Mouse (Mus musculus) thymus, postnatal 0 days (tissue): ENCODE measurements at regions not wholly inside any gene's neighbourhood (a gene's known extent, or its start where the extent isn't known, plus 50 kb on each side); places are given as distances from the start of the nearest gene placed in this dataset.

ENCODE experiments used
- DNase-seq: peaks from one replicate; pipeline ENCODE4 v3.0.0-alpha.2; 2015; ENCODE audit warnings: low spot score

DNA sequence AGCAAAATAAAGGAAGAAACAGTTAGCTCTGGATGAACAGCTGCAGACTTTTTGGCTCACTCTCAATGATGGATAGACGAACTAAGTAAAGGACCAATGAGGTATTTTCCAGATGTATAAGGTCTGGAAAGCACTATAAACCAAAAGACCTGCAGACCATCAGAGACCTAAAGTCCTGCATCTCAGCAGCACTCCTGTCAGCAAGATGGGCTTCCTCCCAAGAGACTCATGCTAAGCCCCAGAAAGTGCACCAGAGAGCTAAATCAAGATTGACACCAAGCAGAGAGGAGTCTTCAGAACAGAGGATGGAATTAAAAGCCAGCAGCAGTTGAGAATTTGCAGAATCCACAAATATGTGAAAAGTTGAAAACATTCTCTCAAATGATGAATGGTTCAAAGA lies 425.2 kb upstream of the Kdm8 start:
- DNase-seq = no peak

DNA sequence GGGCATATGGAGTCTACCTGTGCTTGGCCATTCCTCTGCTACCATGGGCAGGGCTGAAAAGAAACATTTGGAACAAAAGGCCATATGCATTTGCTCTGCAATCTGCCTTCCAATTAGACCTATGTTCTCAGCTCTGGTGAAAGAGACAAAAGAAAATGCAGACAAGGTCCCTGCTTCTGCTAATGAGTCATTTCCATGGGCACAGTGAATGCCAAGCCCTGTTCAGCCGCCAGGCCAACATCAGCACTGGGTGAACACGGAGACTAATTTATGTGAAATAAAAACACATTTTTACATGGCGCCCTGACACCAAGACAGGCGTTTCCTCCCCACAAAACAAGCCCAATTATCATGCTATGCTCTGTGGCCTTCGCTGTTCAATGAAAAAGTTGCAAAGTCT lies 419.5 kb upstream of the Kdm8 start:
- no peak for DNase-seq

DNA sequence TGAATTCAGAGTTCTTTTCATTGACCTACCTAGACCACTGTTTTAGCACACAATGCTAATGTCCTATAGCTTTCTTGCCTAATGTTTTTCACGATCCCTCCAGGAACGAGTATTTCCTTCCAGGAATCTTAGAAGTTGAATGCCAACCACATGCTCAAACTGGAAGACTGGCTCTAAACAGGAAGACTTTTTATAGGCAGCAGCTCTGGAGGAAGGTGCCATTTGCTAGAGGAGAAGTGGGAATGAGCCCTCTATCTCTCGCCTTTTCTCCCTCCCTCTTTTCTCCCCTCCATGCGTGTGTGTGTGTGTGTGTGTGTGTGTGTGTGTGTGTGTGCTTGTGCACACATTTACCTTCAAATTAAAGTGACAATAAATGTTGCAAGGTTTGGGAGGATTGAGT lies 410.7 kb upstream of the Kdm8 start:
- DNase-seq = no peak

DNA sequence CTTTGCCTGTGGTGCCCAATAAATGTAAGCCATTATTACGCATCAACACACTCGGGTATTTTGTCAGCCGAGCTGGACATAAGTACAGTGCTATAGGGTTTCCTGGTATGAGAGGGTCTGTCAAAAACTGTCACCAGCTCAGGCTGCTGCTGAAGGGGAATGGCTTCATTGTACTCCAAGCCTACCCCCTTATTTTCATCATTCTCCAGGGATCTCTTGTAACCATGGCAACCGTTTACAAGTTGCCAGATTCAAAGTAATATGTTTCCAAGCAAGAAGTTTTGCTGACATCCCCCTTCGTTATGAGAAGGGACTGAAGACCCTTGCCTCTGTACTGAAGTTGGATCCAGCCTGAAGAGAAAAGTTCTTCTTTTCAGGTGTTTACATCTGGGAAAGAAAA lies 410.3 kb upstream of the Kdm8 start:
- DNase-seq = no peak

DNA sequence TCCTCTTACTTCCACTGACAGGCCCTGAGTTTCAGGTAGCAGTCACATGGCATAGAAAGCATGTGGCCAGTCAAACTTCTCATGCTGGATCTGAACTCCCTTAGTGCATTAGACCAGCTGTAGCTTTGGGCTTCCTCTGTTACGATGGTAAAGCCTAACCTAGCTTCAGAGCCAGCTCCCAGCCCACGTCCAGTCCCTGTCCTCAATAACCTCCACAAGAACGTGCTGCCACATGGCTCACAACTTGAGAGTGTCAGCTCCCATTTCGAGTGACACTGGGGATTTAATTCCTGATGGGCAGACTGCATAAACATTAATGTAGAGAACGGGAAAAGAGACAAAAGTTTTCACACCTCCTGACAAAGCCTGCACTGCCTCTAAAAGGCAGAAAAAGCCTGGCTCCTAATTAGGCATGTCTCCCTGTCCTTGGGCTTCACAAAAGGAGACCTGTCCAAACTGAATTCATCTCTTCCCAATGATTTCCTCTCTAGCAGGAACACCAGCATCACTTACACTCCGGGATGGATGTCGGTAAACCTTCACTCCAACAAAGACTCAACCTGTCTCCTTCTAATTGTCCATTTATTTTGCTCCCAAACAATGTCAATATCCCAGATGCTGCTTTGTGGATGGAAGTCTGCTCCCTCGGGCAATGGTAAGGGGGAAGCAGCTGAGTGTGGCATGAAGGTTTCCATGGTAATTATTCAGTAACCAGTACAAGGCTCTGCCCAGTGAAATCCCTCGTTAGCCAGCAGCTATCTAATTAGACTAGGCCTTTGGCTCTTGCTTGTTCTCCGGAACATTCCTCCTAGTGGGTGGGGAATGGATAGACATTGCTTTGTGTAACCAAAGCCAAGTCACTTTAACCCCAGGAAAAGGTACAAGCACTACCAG lies 408.1 kb upstream of the Kdm8 start:
- DNase-seq = no peak

DNA sequence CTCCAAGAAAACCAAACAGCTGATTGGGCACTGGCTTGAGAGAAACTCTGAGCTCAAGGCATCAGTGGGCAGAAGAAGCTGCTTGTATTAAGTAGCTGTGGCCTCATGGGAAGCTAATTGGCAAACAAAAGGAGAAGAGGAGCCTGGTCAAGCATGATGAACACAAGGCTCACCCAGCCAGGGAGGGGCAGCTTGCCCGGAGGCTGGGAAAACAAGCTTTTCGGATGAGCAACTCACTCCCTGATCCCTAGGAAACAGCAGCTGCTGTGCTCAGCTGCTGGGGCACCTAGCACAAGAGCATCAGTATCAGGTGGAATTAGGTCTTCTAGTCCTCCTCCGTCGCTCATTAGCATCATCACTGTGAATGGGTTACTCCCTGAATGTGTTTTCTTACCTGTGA lies 405.6 kb upstream of the Kdm8 start:
- DNase-seq = no peak

DNA sequence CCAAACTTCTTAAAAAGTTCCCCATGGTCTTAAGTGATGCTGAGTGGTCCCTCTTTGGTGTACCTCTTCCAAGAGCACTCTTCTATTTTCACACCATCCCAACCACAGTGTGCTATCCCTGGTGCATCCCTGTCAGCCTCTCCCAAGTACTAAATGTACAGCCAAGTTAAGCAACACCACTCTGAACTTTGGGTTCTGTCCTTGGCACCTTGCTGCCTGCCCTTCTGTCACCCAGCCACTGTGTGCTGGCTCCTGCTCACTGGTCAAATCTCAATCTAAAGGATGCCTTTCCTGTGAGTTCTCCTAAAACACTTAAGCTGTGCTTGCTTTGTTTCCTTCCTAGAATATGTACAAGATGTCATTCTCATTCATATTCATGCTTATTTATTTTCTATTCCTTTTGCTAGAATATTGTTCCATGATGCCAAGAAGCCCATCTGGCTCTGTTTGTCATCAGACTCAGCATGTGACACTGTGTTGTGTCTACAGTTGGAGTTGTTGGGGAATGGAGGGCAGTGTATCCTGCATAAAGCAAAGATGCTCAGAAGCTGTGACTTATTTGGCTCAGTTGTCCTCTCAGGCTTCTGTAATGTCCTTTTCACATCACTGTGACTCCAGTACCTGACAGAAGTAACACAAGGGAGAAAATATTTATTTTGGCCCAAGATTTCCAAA lies 388.4 kb upstream of the Kdm8 start:
- DNase-seq = no peak

DNA sequence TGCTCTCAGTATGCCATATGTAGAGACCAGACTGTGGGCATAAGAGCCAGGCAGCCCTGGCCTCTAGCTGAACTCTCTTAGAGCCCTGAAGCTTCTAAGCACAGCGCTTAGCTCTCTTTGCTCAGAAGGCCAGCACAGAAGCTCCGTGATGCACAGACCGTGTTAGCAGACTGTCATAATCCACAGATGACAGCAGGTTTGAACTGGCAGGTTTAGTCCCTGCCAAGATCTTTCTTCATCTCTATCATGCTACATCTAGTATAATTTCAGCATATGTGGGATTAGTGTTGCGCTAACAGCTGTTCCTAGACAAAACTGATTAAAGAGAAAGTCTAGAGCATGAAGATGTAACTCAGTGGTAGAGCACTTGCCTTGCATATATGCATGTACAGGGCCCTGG lies 342.0 kb upstream of the Kdm8 start:
- DNase-seq = no peak

DNA sequence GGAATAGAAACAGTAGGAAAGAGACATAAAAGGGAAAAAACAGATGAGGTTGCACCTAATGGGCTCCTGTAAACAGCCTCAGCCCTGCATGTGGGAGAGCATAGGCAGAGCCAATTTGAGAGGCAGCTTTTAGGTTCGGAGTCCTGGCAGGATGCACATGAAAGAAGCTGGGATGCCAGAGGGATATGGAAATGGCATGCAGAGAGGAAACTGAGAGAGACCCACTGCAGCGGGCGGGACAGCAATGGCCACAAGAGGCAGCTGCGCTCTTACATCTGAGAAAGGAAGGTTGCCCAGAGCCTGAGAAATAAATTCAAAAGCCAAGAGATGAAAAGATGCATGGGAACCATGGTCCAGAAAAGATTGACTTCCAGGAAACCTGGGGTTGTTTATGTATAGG lies 340.5 kb upstream of the Kdm8 start:
- DNase-seq = no peak

DNA sequence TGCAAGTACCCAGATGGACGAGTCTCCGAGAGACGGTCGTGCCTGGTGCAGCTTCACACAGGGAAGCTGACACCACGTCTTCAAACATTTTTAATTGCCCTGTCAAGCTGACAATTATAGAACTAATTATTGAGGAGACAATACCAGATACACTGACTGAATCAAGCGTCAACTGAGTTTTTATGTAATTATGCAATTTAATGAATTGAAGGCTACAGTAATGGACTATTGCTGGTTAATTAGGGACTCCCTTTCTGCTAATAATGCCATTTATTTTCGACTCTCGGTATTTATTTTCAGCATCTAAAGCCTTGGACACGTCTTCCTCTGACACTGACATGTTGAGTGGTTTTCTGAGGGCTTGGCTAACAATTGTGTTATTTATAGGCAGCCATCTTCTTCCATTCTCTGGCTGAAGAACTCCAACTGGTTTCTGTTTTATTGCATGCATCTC lies 331.6 kb upstream of the Kdm8 start:
- DNase-seq = no peak

DNA sequence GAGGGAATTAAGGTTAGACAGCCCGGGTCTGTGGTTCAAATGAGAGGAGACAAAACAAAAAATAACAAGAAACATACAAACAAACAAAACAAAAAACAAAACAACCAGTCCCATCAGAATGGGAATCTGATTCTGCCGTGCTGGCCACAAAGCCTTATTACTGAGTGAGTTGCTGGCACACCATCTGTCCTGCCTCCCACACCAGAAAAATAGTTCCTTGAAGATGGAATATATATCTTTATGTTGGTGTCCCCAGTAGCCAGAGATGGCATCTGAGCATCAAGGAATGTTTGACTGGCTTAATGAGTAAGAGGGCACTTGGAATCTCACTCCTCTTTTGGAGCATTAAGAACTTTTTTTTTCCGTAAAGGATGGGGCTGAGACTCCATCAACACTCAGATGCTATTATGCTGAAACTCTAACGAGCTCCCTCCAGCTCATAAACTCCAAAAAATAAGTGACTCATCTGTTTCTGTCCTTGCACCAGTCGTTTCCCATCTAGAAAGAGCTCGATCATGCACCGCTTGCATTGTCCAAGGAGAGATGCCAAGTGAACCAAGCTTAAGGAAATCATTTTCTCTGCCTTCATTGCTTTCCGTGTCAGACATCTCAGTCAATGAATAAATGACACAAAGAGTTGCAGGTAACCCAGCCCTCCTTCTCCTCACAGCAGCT lies 329.0 kb upstream of the Kdm8 start:
- DNase-seq = no peak

DNA sequence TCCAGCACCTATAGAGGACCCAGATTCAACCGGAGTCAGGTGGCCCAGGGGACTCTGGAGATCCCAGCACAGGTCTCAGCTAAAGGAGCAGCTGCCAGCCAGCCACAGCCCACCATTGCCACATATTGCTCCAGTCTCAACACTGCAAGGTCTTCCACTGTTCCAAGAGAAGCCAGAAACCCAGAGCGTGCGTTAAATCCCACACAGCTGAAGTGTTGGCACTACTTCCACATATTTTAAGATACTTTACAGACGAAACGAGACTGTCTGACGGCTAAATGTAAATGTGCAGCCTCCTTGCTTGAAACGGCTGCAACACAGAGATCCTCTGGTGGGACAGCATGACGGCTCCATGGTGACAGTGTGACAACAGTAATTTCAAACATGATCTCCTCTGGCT lies 327.3 kb upstream of the Kdm8 start:
- no peak for DNase-seq

DNA sequence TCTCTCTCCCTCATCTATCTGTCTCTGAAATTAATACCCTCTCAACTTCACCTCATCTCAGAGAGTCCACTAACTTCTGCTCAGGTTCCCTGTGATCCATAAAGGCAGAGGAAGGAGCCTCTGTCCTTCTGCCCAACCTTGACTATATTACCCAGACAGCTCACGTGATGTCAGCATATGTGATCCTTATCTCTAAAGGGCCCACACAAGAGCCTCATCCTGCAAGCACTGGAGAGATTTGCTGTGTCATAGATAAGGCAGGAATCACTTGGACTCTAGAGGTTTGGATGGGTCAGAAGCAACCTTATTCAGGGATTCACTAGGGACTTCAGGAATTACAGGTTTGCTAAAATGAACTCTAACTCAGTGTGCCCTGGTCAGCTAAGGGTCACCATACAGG lies 315.3 kb upstream of the Kdm8 start:
- DNase-seq = no peak

DNA sequence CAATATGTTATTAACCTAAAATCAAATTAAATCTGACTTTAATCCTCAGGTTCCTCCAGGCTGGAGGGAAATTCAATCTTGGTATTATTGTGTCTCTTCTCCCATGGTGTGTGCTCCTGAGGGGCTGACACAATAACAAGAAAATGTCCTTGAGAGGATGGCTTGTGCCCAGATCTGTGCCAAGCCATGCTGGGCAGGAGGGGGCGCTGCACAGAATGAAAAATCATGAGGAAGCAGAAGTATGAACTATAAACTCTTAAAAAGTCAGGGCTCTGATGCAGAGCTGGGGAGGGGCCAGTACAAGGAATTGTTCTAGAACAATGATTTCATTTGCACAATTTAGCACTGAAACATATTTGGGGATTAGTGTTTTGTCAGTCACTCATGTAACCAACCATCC lies 312.5 kb upstream of the Kdm8 start:
- no peak for DNase-seq

DNA sequence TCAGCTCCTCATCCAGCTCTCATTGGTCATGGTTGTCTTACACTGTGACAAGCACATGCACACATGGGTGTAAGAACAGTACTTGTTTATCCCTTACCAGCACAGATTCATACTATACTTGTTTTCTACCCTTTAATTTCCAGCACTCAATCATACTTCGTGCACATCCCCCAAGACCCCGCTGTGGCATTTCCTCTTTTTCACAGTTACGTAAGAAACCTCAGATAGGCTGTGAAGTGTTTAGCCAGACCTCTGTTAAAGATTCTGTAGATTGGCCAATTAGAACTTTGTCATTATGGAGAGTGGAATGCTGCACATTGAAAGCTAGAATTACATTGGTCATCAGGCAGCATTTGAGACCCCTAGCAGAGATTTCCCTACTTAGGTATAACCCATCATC lies 305.9 kb upstream of the Kdm8 start:
- DNase-seq = no peak

DNA sequence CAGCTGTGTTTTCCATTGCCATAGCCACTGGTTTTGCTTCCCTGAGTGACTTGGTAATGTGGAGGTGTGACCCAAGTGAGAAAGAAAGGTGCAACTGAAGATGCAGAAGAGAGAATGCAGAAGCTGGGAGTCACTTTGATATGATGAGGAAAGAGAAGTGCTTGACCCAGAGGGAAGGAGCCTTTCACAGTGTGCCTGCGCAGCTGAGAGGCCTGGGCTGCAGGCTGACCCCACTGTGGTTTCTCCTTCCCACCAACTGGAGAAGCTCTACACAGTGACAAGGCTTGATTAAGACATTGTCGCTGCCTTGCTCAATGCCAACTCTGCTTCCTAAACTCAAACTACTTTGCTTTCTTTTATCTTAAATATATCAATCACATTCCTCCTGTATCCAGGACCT lies 305.3 kb upstream of the Kdm8 start:
- DNase-seq = no peak

DNA sequence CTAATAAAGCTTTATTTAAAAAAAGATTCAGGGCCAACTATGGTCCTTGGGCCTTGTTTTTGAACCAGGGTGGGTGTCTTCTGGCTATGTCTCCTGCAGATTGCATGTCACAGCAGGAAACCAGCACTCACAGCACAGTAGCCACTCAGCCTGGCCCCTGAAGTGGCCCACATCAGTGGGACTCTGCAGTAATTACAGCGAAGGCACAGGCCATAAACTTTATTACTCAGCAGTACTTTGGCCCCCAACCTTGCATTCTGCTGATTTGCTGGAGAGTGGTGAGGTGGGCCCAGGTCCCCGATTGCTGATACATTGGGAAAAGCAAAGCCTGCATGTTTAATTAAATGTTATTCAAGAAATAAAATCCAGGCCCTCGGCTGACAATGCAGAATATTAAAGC lies 303.6 kb upstream of the Kdm8 start:
- no peak for DNase-seq

DNA sequence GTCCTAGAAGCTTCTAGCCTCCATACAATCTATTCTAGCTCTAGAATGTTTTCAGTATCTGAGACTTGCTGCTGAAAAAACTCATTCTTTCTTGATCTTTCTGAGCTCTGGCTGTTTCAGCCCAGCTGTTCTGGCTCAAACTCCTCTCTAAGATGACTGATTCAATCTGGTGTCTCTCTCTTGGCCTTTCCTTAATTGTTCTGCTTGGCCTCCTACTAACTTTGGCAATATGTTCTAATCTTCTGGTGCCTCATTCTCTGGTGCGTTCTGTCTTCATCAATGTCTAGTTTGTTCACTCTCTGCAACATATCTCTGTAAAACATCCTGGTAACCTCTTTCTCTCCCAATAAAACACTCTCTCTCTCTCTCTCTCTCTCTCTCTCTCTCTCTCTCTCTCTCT lies 302.6 kb upstream of the Kdm8 start:
- no peak for DNase-seq

DNA sequence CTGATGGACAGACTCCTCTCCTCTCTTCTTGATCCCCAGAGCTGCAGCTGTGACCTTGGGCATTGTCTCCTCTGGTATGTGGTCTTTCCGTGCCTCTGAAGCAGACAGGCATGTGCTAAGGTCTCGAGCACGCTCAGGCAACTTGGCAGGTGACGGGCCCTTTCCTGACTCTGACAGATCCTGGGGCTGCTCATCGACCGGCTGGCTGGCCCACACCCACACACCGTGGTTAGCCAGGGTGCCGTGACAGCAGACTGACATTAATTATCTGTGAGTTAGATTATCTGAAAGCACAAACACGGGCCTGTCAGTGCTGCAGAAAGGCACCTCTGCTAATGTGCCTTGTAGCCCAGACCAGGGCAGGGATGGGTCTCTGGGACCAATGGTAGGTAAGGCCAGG lies 298.5 kb upstream of the Kdm8 start:
- DNase-seq = no peak

DNA sequence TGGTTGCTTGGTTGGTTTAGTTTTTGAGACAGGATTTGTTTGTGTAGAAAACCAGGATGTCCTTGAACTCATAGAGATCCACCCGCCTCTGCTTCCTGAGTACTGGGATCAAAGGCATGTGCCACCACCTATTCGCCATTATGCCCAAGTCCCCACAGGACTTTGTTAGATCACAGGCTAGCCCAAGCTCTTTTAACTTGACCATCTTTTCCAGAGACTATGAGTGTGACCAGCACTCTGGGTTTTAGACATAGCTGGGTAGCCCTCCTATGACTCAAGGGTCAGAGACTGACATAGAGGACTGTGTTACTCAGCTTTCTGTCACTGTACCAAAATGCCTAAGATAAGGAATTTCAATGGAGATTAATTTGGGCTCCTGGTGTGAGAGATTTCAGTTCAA lies 295.3 kb upstream of the Kdm8 start:
- no peak for DNase-seq

DNA sequence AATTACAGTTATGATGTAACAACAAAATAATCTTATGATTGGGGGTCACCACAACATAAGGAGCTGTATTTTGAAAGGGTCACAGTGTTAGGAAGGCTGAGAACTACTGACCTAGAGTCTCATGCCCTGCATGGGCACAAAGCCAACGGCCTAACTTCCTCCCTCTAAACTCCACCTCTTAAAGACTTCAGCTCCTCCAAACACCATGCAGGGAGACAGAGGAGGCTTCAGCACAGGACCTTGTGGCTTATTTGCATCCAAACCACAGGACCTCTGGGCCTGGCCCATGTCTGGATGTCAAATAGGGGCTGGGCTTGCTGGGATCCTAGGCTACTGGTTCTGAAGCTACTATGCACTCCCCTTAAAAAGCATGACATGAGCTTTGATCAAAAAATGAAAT lies 294.7 kb upstream of the Kdm8 start:
- no peak for DNase-seq

DNA sequence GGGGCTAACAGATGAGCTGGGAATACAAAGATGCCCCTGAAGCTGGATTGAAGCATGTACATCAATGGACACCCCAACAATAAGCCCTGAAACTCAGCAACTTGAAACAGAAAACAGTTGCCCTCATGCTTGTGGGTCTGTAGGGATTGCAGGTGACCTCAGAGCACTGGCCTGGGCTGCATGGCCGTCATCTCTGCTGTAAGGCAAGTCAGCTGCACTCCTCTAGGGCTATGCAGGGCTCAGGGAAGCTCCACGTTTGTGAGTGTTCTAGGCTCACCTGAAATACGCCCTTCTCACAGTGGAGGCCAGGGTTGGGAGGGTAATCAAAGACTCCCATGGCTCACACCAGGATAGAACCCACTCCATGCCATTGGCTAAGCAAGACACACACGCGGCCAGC lies 292.2 kb upstream of the Kdm8 start:
- no peak for DNase-seq

DNA sequence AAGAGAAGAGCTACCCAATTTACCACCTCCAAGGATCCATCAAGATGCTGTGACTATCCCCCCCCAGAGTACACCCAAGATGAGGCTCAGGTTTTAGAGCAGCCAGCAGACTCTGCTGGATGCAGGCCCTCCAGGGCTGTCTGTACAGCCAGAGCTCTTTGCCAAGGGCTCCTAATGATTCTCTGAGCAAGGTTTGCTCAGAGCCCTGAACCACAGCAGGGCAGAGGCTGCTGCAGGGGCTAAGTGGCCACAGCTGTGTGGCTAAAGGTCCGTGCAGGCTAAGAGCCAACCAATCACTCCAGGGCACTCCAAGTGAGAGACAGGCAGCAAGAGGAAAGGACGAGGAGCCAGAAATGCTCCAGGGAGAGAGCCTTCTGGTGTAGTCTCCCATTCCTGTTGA lies 289.2 kb upstream of the Kdm8 start:
- no peak for DNase-seq
